Mouse (Mus musculus): ENCODE measurements around the gene Ddo. TPM values are rescaled to one million over a fixed set of nuclear protein-coding genes. Genes with fewer than 3 reads are reported as not detected.
A peak's percentile ranks its signal among the peaks of the same experiment; 100 is the strongest.

Gene Ddo
- not detected in 2 replicates for total RNA-seq (2014; fragmentation: Nextera tagmentation)
- not detected in 2 replicates for total RNA-seq (2017)

- no peak for ATAC-seq (replicated peaks; ENCODE audit: poor library complexity, severe bottlenecking)
These were observed at the start of gene Ddo for GRCm38 (mm10) chr10:40629656-40630311. Gene Ddo, plus strand, starts transcription at chr10:40630011.

GRCm38 (mm10) chr10:40583584-40584255 is 46.1 kb upstream of the Ddo start:
- 0 out of 2 replicates have a peak, but pooled peaks have one; percentile 14 for ATAC-seq (replicated peaks; ENCODE audit: poor library complexity, severe bottlenecking)

GRCm38 (mm10) chr10:40592186-40592585 is 37.6 kb upstream of the Ddo start:
- no peak for ATAC-seq (replicated peaks; ENCODE audit: poor library complexity, severe bottlenecking)

GRCm38 (mm10) chr10:40597177-40597576 is 32.6 kb upstream of the Ddo start:
- no peak for ATAC-seq (replicated peaks; ENCODE audit: poor library complexity, severe bottlenecking)

GRCm38 (mm10) chr10:40604706-40605394 is 25.0 kb upstream of the Ddo start:
- ATAC-seq (replicated peaks; ENCODE audit: poor library complexity, severe bottlenecking): no peak

- no peak for ATAC-seq (replicated peaks; ENCODE audit: poor library complexity, severe bottlenecking)
These were observed 11.8 kb upstream of the Ddo start for GRCm38 (mm10) chr10:40617973-40618372.

- no peak for ATAC-seq (replicated peaks; ENCODE audit: poor library complexity, severe bottlenecking)
These were observed 10.1 kb upstream of the Ddo start for GRCm38 (mm10) chr10:40619760-40620159.

- ATAC-seq (replicated peaks; ENCODE audit: poor library complexity, severe bottlenecking): peak; percentile 75
These were observed 671 bp upstream of the Ddo start for GRCm38 (mm10) chr10:40629140-40629539.

- no peak for ATAC-seq (replicated peaks; ENCODE audit: poor library complexity, severe bottlenecking)
These were observed 646 bp downstream of the Ddo start for GRCm38 (mm10) chr10:40630457-40630856.

- no peak for ATAC-seq (replicated peaks; ENCODE audit: poor library complexity, severe bottlenecking)
These were observed 1.1 kb downstream of the Ddo start for GRCm38 (mm10) chr10:40630961-40631360.

GRCm38 (mm10) chr10:40632087-40632486 is 2.3 kb downstream of the Ddo start:
- no peak for ATAC-seq (replicated peaks; ENCODE audit: poor library complexity, severe bottlenecking)

GRCm38 (mm10) chr10:40637331-40637730 is 7.5 kb downstream of the Ddo start:
- no peak for ATAC-seq (replicated peaks; ENCODE audit: poor library complexity, severe bottlenecking)

GRCm38 (mm10) chr10:40638276-40638675 is 8.5 kb downstream of the Ddo start:
- no peak for ATAC-seq (replicated peaks; ENCODE audit: poor library complexity, severe bottlenecking)

GRCm38 (mm10) chr10:40638823-40639819 is 9.3 kb downstream of the Ddo start:
- no peak for ATAC-seq (replicated peaks; ENCODE audit: poor library complexity, severe bottlenecking)

- no peak for ATAC-seq (replicated peaks; ENCODE audit: poor library complexity, severe bottlenecking)
These were observed 10.6 kb downstream of the Ddo start for GRCm38 (mm10) chr10:40640406-40640805.

GRCm38 (mm10) chr10:40641901-40642300 is 12.1 kb downstream of the Ddo start:
- no peak for ATAC-seq (replicated peaks; ENCODE audit: poor library complexity, severe bottlenecking)

- ATAC-seq (replicated peaks; ENCODE audit: poor library complexity, severe bottlenecking): no peak
These were observed 13.3 kb downstream of the Ddo start for GRCm38 (mm10) chr10:40643126-40643525.

GRCm38 (mm10) chr10:40644456-40644855 is 14.6 kb downstream of the Ddo start:
- ATAC-seq (replicated peaks; ENCODE audit: poor library complexity, severe bottlenecking): no peak

GRCm38 (mm10) chr10:40645346-40645745 is 15.5 kb downstream of the Ddo start:
- ATAC-seq (replicated peaks; ENCODE audit: poor library complexity, severe bottlenecking): no peak

GRCm38 (mm10) chr10:40648776-40649175 is 19.0 kb downstream of the Ddo start:
- ATAC-seq (replicated peaks; ENCODE audit: poor library complexity, severe bottlenecking): no peak
